Mouse (Mus musculus) brain, embryonic 14.5 days (tissue): ENCODE measurements around the gene Prtg. TPM values are rescaled to one million over a fixed set of nuclear protein-coding genes. Genes with fewer than 3 reads are reported as not detected.

ENCODE experiments used
- DNase-seq: peaks from one replicate; pipeline ENCODE4 v3.0.0-alpha.2; 2011; ENCODE audit warnings: low read depth
- CTCF ChIP-seq: fragments of 200-500 bp; IDR thresholded peaks from 2 replicates; pipeline ENCODE4 v1.5.1; 2012; ENCODE audit warnings: inconsistent platforms, mild to moderate bottlenecking, moderate library complexity, borderline replicate concordance; ENCODE audit not compliant: insufficient read depth, insufficient read length; ENCODE audit errors: extremely low read depth
- POLR2A ChIP-seq: fragments of 200-500 bp; IDR thresholded peaks from 2 replicates; pipeline ENCODE4 v1.6.1; 2012; ENCODE audit warnings: mild to moderate bottlenecking, inconsistent platforms, borderline replicate concordance; ENCODE audit not compliant: poor library complexity, insufficient read depth, insufficient read length, severe bottlenecking; ENCODE audit errors: extremely low read depth
- polyA plus RNA-seq: library from polyadenylated mRNA; depleted of rRNA; stranded (reverse); fragments of >200 nt; gene quantifications from 2 replicates; pipeline ENCODE4 v1.2.3, GENCODE M21; 2012; rRNA removed

Prtg gene
- polyA plus RNA-seq, 1 experiment = 0.86 TPM

DNA sequence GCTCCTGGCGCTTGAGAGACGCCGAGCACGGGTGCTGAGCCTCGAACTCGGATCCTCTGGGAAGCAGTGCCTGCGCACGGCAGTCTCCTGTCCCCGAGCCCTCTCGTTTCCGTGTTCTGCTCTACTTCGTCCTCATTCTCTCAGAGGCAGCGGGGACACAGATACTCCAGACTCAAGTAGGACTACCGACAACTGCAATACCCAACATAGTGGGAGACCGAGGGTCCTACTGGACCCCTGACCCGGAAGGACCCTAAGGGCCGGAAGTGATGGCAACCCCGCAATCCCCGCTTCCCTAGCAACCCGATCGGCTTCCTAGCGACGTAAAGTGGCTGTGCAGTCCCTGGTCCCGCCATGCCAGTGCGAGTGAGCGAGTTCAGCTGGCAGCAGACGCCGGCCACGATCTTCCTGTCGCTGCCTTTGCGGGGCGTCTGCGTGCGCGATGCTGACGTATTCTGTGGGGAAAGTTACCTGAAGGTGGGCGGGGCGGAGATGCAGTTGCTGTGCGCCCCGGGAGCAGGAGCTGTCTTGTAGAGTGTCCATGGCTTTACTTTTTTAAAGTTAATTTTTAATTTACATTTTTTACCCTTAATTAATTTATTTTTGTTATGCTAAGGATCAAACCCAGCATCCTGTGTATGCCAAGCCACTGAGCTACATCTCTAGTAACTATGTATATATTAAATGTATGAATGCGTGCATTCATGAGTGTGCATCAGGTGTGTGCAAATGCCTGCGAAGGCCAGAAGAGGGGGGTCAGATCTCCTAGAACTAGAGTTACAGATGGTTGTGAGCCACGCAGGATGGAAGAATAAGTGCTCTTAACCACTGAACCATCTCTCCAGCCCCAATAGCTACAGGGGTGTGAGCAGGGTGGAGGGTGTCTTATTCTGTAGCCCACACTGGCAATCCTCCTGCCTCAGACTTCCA, 152.1 kb downstream of the Prtg start, which contains the start of the genes Dyx1c1 and Gm44503:
Gene Dyx1c1, plus strand, starts transcription at position 265 of the 930 bp plus-strand sequence.
Gene Gm44503, plus strand, starts transcription at position 332 of the 930 bp plus-strand sequence.
- peak; percentile 95 for DNase-seq
- TF ChIP-seq CTCF = peak; percentile 27; the same call in 1 of the 2 replicates
- TF ChIP-seq POLR2A = peak; percentile 50; the same call in 1 of the 2 replicates

DNA sequence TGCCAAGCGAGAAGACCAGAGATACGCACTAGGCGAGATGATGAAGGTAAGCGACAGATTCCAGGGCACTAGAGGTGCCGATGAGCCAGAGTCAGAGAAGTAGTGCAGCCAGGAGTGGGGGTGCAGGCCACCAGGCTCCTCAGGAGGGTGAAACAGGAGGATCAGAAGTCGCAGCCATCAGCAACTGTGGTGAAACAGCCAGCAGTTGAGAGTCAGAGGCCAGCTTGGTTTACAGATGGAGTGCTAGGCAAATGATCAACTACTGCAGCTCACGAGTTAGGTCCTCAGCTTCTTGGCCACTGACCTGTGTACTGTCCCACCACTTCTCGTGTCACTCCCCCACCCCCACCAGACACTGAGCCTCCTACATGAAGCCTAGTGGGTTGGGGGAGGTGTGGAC, 154.7 kb downstream of the Prtg start:
- TF ChIP-seq CTCF (no peak), POLR2A (no peak)

DNA sequence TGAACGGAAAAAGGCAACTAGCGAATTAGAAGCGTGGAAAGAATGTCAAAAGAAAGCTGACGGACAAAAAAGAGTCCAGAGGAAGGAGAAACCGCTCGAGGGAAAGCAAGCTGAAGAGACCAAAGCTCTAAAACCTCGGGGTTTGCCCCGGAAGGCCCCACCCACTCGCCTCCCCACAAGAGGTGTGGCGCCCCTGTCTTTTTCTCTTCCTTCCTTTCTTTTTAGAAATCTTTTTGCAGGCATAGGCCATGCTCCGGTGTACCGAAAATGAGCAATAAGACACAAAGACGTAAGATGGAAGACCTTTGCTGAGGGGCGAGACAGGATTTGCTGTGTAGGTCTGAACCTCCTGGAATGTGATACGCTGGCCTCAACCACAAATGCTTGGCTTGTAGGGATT, 155.3 kb downstream of the Prtg start:
- no peak for DNase-seq
- TF ChIP-seq POLR2A (no peak), CTCF (no peak)

More for the DNA sequence above, 154.7 kb downstream of the Prtg start:
- no peak for DNase-seq

Other genes with a start within 250 kb of the Prtg start
- gene Nedd4, start 144.5 kb upstream of the Prtg start, polyA plus RNA-seq = 459 and 612 TPM in 2 replicates
- 12.9 and 19.0 TPM in 2 replicates for gene Pygo1, start 118.8 kb downstream of the Prtg start, polyA plus RNA-seq
- 2.0 TPM in 2 replicates for gene Dyx1c1, start 151.9 kb downstream of the Prtg start, polyA plus RNA-seq
- gene Gm44503, start 152.0 kb downstream of the Prtg start, polyA plus RNA-seq = not detected in 2 replicates
- 19.5 and 20.5 TPM in 2 replicates for gene Ccpg1os, start 178.5 kb downstream of the Prtg start, polyA plus RNA-seq
- 14.4 and 26.5 TPM in 2 replicates for gene Ccpg1, start 178.6 kb downstream of the Prtg start, polyA plus RNA-seq
- 14.0 and 18.7 TPM in 2 replicates for gene Pigb, start 233.5 kb downstream of the Prtg start, polyA plus RNA-seq
- 0.77 and 1.4 TPM in 2 replicates for gene Rab27a, start 238.0 kb downstream of the Prtg start, polyA plus RNA-seq